Mouse (Mus musculus): Measurements from ENCODE around the gene Rac2. TPM values are rescaled to one million over a fixed set of nuclear protein-coding genes. Genes with fewer than 3 reads are reported as not detected.

The Rac2 gene
- total RNA-seq (2023), result 1,000 to 10,000 TPM; 1,469 to 1,484 TPM

DNA sequence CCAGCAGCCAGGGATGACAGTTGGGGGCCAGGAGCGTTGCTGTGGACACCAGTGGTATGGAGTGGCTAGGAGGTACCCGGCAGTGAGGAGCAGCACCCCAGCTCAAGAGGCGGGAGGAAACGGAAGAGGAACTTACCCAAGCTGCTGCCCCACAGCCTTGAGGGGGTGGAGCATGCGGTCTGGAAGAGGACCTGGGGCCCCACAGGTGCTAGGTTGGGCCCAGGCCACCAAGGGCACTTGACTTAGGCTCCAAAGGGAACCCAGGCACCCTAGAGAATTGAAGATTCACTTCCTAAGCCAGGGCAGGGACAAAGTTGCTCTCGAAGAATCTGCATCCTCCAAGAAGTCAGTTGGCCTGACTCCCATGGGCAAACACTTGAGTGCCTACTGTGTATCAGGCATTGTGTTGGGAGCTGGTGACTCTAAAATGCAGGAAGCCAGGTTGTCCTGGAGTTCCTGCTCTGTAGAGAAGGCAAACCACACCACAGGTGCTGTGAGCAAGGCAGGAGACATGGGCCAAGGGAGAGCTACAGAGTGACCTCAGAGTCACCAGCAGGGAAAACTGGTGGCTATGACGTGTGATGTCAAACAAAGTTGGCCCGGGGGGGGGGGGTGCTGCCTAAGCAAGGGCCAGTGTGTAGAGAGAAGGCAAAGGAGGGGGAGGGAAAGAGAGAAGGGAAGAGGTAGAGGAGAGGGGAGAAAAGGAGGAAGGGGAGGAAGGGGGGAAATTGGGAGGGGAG, at the start of gene Rac2:
Gene Rac2, minus strand, starts transcription at position 126 of the 740 bp plus-strand sequence.

DNA sequence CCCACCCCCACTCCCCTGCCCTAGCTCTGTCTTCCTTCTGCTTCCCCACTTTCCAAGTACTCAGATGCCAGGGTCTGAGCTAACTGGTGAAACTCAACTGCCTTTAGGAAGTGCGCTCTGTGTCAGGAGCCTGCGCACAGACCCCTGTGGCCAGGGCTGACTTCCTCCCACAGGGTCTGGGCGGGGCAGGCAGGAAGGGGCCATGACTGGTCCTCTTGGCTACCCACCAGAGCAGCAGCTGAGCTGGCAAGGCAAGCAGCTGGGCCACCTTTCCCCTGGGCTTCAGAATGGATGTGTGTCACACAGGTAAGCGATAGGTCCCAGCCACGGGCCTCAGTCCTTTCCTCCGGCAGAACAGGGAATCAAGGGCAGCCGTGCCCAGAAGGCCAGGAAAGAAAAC, 24.3 kb upstream of the Rac2 start, which contains the start of gene Cyth4:
Gene Cyth4, plus strand, starts transcription at position 134 of the 400 bp plus-strand sequence.

DNA sequence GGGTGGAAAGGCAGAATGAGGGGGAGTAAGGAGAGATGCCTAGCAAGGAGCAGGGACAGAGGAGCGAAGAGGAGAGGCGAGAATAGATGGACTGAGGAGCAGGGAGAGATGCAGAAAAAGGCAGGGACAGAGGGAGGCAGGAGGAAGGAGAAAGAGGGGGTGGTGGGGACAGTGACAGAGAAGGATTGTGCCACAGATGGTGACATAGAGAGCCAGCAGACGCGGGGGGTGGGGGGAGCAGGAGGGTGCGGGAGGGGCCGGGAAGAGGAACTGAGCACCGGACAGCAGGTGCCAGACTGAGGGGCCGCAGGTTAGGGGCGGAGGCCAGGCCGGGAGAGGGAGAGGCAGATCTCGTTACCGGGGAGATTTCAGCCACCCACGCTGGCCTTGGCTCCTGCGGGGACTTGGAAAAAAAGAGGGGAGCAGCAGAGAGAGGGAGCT, 28.0 kb downstream of the Rac2 start, which contains the start of gene Sstr3:
Gene Sstr3, minus strand, starts transcription at position 125 of the 441 bp plus-strand sequence.

DNA sequence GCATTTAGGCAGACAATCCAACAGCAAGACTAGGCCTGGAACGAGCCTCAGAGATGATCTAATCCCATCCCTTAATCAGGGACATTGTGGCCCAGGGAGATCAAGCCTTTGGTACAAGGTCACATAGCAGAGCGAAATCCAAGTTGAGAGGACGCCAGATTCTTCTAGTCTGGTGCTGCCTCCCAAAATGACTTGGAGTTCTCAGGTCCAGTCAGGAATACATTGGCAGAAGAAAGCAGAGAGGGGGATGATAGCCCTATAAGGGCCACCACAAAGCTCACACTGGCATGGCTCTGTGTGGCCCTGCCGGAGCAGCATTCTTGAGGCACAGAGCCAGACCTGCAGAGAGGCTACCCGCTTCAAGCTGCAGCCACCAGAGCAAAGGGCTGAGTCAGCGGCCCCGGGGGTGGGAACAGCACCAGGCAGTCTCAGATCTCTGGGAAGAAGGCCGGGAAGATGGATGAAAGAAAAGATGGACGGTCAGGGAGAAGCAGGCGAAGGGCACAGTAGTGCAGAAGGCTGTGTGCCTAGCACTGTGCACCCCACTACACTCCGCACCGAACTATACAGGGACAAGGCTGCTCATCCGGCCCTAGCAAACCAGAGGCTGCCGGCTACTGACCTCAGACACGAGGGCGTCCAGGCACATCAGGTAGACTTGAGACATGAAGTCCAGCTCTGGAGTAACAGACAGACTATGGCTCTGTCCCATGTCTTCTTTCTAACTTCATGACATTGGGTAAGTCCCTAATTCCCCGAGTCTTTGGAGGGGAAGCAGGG, 41.7 kb downstream of the Rac2 start, which contains the start of gene C1qtnf6:
Gene C1qtnf6, minus strand, starts transcription at position 746 of the 780 bp plus-strand sequence.

Other genes starting within 250 kb of the Rac2 start
- 100 to 1,000 TPM; 200 to 241 TPM for gene Csf2rb, start 247.0 kb downstream of the Rac2 start, total RNA-seq (2023)
- gene Tex33, start 176.9 kb downstream of the Rac2 start, total RNA-seq (2023), result under 1 TPM in 1 of 2 experiments, not detected in 1; 0.62 TPM
- gene Tst, start 166.9 kb downstream of the Rac2 start, total RNA-seq (2023), result 10 to 100 TPM; 21.0 to 24.3 TPM
- gene Mpst, start 166.4 kb downstream of the Rac2 start, total RNA-seq (2023), result 10 to 100 TPM; 31.1 to 35.0 TPM
- 10 to 100 TPM in 1 of 2 experiments, 1 to 10 TPM in 1; 9.1 to 11.2 TPM for gene Kctd17, start 144.2 kb downstream of the Rac2 start, total RNA-seq (2023)
- not detected for gene Tmprss6, start 104.1 kb downstream of the Rac2 start, total RNA-seq (2023)
- gene Il2rb, start 77.5 kb downstream of the Rac2 start, total RNA-seq (2023), result under 1 TPM; 0.49 to 0.89 TPM
- gene C1qtnf6, start 41.4 kb downstream of the Rac2 start, total RNA-seq (2023), result under 1 TPM; 0.82 to 0.95 TPM
- not detected for gene Sstr3, start 28.1 kb downstream of the Rac2 start, total RNA-seq (2023)
- 100 to 1,000 TPM; 171 to 199 TPM for gene Cyth4, start 24.3 kb upstream of the Rac2 start, total RNA-seq (2023)
- gene Elfn2, start 146.0 kb upstream of the Rac2 start, total RNA-seq (2023), result under 1 TPM; 0.09 to 0.40 TPM
- 10 to 100 TPM; 13.8 to 19.1 TPM for gene Mfng, start 200.7 kb upstream of the Rac2 start, total RNA-seq (2023)
- gene Card10, start 230.3 kb upstream of the Rac2 start, total RNA-seq (2023), result 10 to 100 TPM; 32.0 to 40.8 TPM

All from neutrophil, adult 59 days (primary cell).